24 mouse cellular contexts compared by ENCODE assay signal in the genomic region with DNA sequence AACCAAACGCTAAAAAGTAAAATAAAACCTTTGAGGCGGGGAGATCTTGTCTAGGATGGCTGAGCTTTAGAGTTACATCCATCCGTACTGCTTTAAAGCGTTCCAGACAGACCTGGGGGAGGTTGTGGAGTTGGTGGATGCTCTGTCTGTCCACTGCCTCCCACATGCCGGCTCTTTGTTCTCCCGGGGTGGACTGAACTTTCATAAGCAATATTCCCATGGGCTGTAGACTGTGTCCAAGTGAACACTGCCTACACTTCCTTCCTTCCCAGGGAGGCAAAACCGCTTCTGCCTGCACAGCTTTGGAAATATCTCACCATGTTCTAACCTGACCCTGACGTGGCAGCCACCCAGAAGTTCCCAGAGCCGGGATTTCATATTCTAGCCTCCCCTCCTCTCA. TPM values are rescaled to one million over a fixed set of nuclear protein-coding genes. Genes with fewer than 3 reads are reported as not detected.
DNase-seq lines count a peak whose midpoint lies in the region; ATAC-seq lines count a peak whose summit lies in the region.
"Had no signal": no experiment of that assay in that cellular context is flagged by ENCODE, and none has a peak within 500 bp of the region (broad histone marks: within the 10 kb centered on the region; RNA-seq: fewer than 3 reads in every experiment).

No protein-coding gene starts in this region.

- no peaks in the 10 kb centered on the region for H3K9me3 ChIP-seq in kidney, embryonic 14.5 days (ENCODE audit: control insufficient read depth, low read length)
- H3K9me3 ChIP-seq in forebrain, embryonic 11.5 days (ENCODE audit: control insufficient read depth, low read length) = no peaks in the 10 kb centered on the region
- H3K9me3 ChIP-seq: embryonic facial prominence, embryonic 15.5 days; heart, embryonic 15.5 days; hindbrain, embryonic 10.5 days had no signal

- no peak for ATAC-seq in kidney, embryonic 14.5 days (ENCODE audit: low FRiP score, low TSS enrichment)
- ATAC-seq in forebrain, embryonic 11.5 days (replicated peaks; ENCODE audit: low FRiP score) = no peak
- ATAC-seq: forebrain, embryonic 16.5 days had no signal

- no peak overlapping the region for H3K4me3 ChIP-seq in kidney, embryonic 14.5 days (ENCODE audit: low read length)
- no peak overlapping the region for H3K4me3 ChIP-seq in forebrain, embryonic 11.5 days (ENCODE audit: low read depth, low read length)
- H3K4me3 ChIP-seq: embryonic facial prominence, embryonic 15.5 days; erythroblast, embryonic 14.5 days; forebrain, embryonic 10.5 days; gastrocnemius, adult 2 months; heart, embryonic 15.5 days; hindbrain, embryonic 10.5 days had no signal

- peaks cover 9% of the 10 kb centered on the region; the same call in 1 of the 2 replicates for H3K27me3 ChIP-seq in kidney, embryonic 14.5 days (ENCODE audit: control insufficient read depth, insufficient read depth, low read length)
- H3K27me3 ChIP-seq in forebrain, embryonic 11.5 days (ENCODE audit: control insufficient read depth, insufficient read depth, low read length) = no peaks in the 10 kb centered on the region; the same call in 1 of the 2 replicates
- H3K27me3 ChIP-seq: embryonic facial prominence, embryonic 15.5 days; heart, embryonic 15.5 days had no signal

- DNase-seq in kidney, postnatal 36 days = no peak
- peak; percentile 56 to 65 for DNase-seq in kidney, postnatal 4 days
- no peak for DNase-seq in kidney, adult 8-10 months
- peak; percentile 19 for DNase-seq in right cerebral cortex, adult 18-20 months
- DNase-seq in right cerebral cortex, adult 2 months (ENCODE audit: low spot score in 2 of 2) = no peak
- DNase-seq in forebrain, embryonic 11.5 days (ENCODE audit: low spot score) = no peak
- DNase-seq: adrenal gland, adult 8-10 months; adrenal gland, postnatal 36 days; cerebellum, adult 11 months; cerebellum, adult 8-10 months; cerebellum, postnatal 14 days; embryo, embryonic 11 days; gastrocnemius, adult 2 months; gastrocnemius, postnatal 25 days; heart, postnatal 14 days had no signal

- no peak overlapping the region for H3K9ac ChIP-seq in kidney, embryonic 14.5 days (ENCODE audit: low read depth, low read length)
- no peak overlapping the region for H3K9ac ChIP-seq in forebrain, embryonic 11.5 days (ENCODE audit: low read length)
- H3K9ac ChIP-seq: embryonic facial prominence, embryonic 15.5 days; heart, embryonic 15.5 days; hindbrain, embryonic 14.5 days had no signal

- peak overlapping the region; percentile 30; the same call in 1 of the 2 replicates for H3K27ac ChIP-seq in kidney, embryonic 14.5 days (ENCODE audit: low read depth, low read length)
- H3K27ac ChIP-seq in forebrain, embryonic 11.5 days (ENCODE audit: low read depth, low read length) = no peak overlapping the region
- H3K27ac ChIP-seq: embryonic facial prominence, embryonic 15.5 days; forebrain, embryonic 10.5 days; gastrocnemius, adult 2 months; heart, embryonic 15.5 days; hindbrain, embryonic 10.5 days; hindbrain, embryonic 14.5 days had no signal

- WGBS in kidney, embryonic 14.5 days = 36% methylated on average over 9 of the region's 9 CpGs
- 89% methylated on average over 9 of the region's 9 CpGs for WGBS in forebrain, embryonic 11.5 days

- peaks cover 17% of the 10 kb centered on the region for H3K4me1 ChIP-seq in kidney, embryonic 14.5 days (ENCODE audit: control insufficient read depth, insufficient read depth, low read length)
- H3K4me1 ChIP-seq in forebrain, embryonic 11.5 days (replicated peaks; ENCODE audit: control insufficient read depth, insufficient read depth, low read length) = no peaks in the 10 kb centered on the region; the same call in 1 of the 2 replicates

- H3K36me3 ChIP-seq in kidney, embryonic 14.5 days (ENCODE audit: control insufficient read depth, insufficient read depth, low read length) = no peaks in the 10 kb centered on the region
- H3K36me3 ChIP-seq in forebrain, embryonic 11.5 days (ENCODE audit: control insufficient read depth, insufficient read depth, low read length) = no peaks in the 10 kb centered on the region
- H3K36me3 ChIP-seq: embryonic facial prominence, embryonic 15.5 days; forebrain, embryonic 10.5 days; heart, embryonic 15.5 days had no signal

- no peak overlapping the region for H3K4me2 ChIP-seq in kidney, embryonic 14.5 days (replicated peaks; ENCODE audit: low read depth, low read length)
- H3K4me2 ChIP-seq in forebrain, embryonic 11.5 days (ENCODE audit: low read depth, low read length, severe bottlenecking) = no peak overlapping the region
- H3K4me2 ChIP-seq: embryonic facial prominence, embryonic 15.5 days; heart, embryonic 11.5 days; heart, embryonic 15.5 days; hindbrain, embryonic 14.5 days had no signal

RNA-seq across cellular contexts. Expression of a gene that starts 4.0 kb away (rescaled TPM):
- 6.4 and 12.2 TPM in 2 replicates for polyA plus RNA-seq in kidney, embryonic 14.5 days (2014; fragmentation: Nextera tagmentation; extraction: Ambion mirVana)
- 6.5 and 7.0 TPM in 2 replicates for polyA plus RNA-seq in forebrain, embryonic 11.5 days (2014; fragmentation: Nextera tagmentation; extraction: Ambion mirVana)

Comparison
In these comparisons a context has a peak if more than half of its experiments do, and no peak if none do; other contexts are left out.
1. DNase-seq: peak in kidney, postnatal 4 days (2 of 2) and right cerebral cortex, adult 18-20 months (single experiment); none in kidney, postnatal 36 days (0 of 2), kidney, adult 8-10 months (0 of 2), right cerebral cortex, adult 2 months (0 of 2) and forebrain, embryonic 11.5 days (single experiment).